Mouse (Mus musculus) skeletal muscle tissue, adult 2 months (tissue): ENCODE measurements around the gene Gpr83.
"Not testable (repeated sequence)": the region's sequence is repeated elsewhere in the genome, so short reads cannot be mapped to it uniquely, and the experiment has no call there.

Experiments used
- DNase-seq: peaks from one replicate; pipeline ENCODE4 v3.0.0-alpha.2; 2012; ENCODE audit warnings: low read depth, low spot score

The Gpr83 gene

GRCm38 (mm10) chr9:14868326-14868725, 8.3 kb downstream of the Gpr83 start:
- no peak for DNase-seq

- no peak for DNase-seq
Observed at GRCm38 (mm10) chr9:14870377-14870776, 10.4 kb downstream of the Gpr83 start.

- DNase-seq: no peak
Observed at GRCm38 (mm10) chr9:14870802-14871201, 10.8 kb downstream of the Gpr83 start.

GRCm38 (mm10) chr9:14871536-14871935, 11.5 kb downstream of the Gpr83 start:
- DNase-seq: no peak

- no peak for DNase-seq
Observed at GRCm38 (mm10) chr9:14872181-14872930, 12.3 kb downstream of the Gpr83 start.

- no peak for DNase-seq
Observed at GRCm38 (mm10) chr9:14875743-14876507, 15.9 kb downstream of the Gpr83 start.

- DNase-seq: not testable (repeated sequence)
Observed at GRCm38 (mm10) chr9:14876566-14876965, 16.6 kb downstream of the Gpr83 start.

GRCm38 (mm10) chr9:14884641-14885040, 24.6 kb downstream of the Gpr83 start:
- peak; percentile 23 for DNase-seq

GRCm38 (mm10) chr9:14885151-14885550, 25.1 kb downstream of the Gpr83 start:
- DNase-seq: no peak

GRCm38 (mm10) chr9:14885954-14886353, 25.9 kb downstream of the Gpr83 start:
- no peak for DNase-seq

- no peak for DNase-seq
Observed at GRCm38 (mm10) chr9:14887787-14888382, 27.9 kb downstream of the Gpr83 start.

GRCm38 (mm10) chr9:14888671-14889070, 28.7 kb downstream of the Gpr83 start:
- no peak for DNase-seq

- no peak for DNase-seq
Observed at GRCm38 (mm10) chr9:14890699-14891098, 30.7 kb downstream of the Gpr83 start.

GRCm38 (mm10) chr9:14891891-14892290, 31.9 kb downstream of the Gpr83 start:
- DNase-seq: no peak

GRCm38 (mm10) chr9:14893388-14893787, 33.4 kb downstream of the Gpr83 start:
- DNase-seq: no peak

GRCm38 (mm10) chr9:14894628-14895027, 34.6 kb downstream of the Gpr83 start:
- no peak for DNase-seq

- no peak for DNase-seq
Observed at GRCm38 (mm10) chr9:14895237-14895835, 35.3 kb downstream of the Gpr83 start.

GRCm38 (mm10) chr9:14897102-14897501, 37.1 kb downstream of the Gpr83 start:
- DNase-seq: no peak

GRCm38 (mm10) chr9:14901757-14902156, 41.7 kb downstream of the Gpr83 start:
- DNase-seq: no peak

GRCm38 (mm10) chr9:14902416-14902815, 42.4 kb downstream of the Gpr83 start:
- DNase-seq: no peak

GRCm38 (mm10) chr9:14903006-14903405, 43.0 kb downstream of the Gpr83 start:
- no peak for DNase-seq
